Mouse (Mus musculus): ENCODE data around the gene Dmtf1.
"Not testable (repeated sequence)": the region's sequence is repeated elsewhere in the genome, so short reads cannot be mapped to it uniquely, and the experiment has no call there.

The Dmtf1 gene

GRCm38 (mm10) chr5:9161456-9162041 is at the start of gene Dmtf1:
Gene Dmtf1 (minus strand): TSS chr5:9161776.
- DNase-seq (ENCODE audit: low spot score in 2 of 2) = peak; percentile 82 to 89

GRCm38 (mm10) chr5:9186467-9186866 is 24.9 kb upstream of the Dmtf1 start:
- no peak for DNase-seq (ENCODE audit: low spot score in 2 of 2)

GRCm38 (mm10) chr5:9173295-9173694 is 11.7 kb upstream of the Dmtf1 start:
- no peak for DNase-seq (ENCODE audit: low spot score in 2 of 2)

GRCm38 (mm10) chr5:9169328-9170005 is 7.9 kb upstream of the Dmtf1 start:
- DNase-seq (ENCODE audit: low spot score in 2 of 2) = not testable (repeated sequence)

DNA sequence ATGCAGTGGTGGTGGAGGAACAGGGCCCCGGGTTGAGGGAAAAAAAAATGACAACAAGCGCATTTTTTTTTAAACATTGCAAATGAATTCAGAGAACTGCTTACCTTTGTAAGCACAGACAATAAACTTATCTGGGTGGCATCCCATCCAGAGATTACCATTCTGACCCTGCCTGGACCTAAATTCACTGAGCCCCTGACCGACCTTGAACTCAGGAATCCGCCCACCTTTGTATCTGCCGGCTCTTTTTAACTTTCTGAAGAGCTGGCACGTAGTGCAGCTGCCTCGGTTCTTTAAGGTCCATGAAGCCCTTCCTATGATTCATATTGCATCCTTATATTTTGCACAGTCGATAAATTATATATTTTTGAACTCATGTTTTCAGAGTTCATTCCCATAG is 4.8 kb upstream of the Dmtf1 start:
- no peak for DNase-seq (ENCODE audit: low spot score in 2 of 2)

- not testable (repeated sequence) for DNase-seq (ENCODE audit: low spot score in 2 of 2)
Observed at GRCm38 (mm10) chr5:9165151-9165550, 3.6 kb upstream of the Dmtf1 start.

DNA sequence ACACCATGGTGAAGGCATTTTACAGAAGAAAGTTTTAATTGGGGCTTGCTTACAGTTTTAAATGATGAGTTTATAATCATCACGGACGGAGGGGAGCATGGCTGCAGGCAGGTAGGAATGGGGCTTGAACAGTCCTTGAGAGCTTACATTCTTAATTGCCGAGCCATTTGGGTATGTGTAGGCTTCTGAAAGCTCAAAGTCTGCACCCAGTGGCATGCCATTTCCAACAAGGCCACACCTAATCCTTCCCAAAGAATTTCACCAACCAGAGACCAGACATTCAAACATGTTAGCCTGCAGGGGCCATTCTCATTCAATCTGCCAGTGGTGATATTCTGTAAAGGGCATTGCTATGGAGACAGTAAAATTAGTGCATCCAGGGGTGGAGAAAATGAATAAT is 1.8 kb upstream of the Dmtf1 start:
- DNase-seq (ENCODE audit: low spot score in 2 of 2) = no peak

GRCm38 (mm10) chr5:9162088-9162487 is 512 bp upstream of the Dmtf1 start:
- peak; percentile 9 for DNase-seq (ENCODE audit: low spot score in 2 of 2)

GRCm38 (mm10) chr5:9160831-9161455 is 633 bp downstream of the Dmtf1 start:
- DNase-seq (ENCODE audit: low spot score in 2 of 2) = no peak

GRCm38 (mm10) chr5:9157336-9157735 is 4.2 kb downstream of the Dmtf1 start:
- DNase-seq (ENCODE audit: low spot score in 2 of 2) = no peak

GRCm38 (mm10) chr5:9156746-9157145 is 4.8 kb downstream of the Dmtf1 start:
- DNase-seq (ENCODE audit: low spot score in 2 of 2) = no peak

DNA sequence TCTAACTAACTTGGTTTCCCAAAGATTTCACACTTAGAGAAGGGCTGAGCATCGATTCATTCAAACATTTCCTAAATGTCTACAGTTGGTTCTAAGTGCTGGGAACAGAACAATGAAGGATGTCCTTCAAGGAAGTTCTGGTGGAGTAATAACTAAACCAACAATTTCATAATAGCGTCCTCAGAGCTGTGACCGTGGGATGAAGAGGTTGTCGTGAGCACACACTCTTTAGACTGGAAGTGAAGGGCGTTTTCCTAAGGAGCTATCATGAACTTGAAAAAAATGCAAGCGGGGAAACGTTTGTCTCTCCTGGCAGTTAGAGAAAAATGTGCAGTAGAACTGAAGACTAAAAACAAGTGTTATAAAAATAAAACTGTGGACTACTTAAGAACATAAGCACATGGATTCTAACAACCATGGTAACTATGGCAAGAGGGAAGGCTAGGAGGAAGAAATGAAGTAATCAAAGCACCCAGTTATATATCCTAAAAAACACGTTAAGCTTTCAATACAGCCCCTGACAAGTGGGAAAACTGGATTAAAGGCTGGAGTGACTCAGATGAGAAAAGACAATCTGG is 12.2 kb downstream of the Dmtf1 start:
- DNase-seq (ENCODE audit: low spot score in 2 of 2) = no peak

DNA sequence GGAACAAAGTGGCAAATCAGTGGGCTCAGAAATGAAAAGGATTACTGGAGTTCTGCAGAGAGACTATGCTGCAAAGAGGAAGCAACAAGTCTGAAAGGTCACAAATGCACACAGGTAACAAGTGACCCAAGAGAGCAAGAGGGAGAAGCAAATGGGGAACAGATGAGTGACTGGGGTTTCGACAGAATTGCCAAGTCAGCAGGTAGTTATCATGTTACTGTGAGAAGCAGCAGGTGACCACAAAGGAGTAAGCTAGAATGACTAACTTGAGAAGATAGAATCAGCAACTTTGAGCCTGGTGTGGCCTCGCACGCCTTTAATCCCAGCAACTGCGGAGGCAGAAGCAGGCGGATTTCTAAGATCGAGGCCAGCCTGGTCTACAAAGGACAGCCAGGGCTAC is 19.2 kb downstream of the Dmtf1 start:
- no peak for DNase-seq (ENCODE audit: low spot score in 2 of 2)

DNA sequence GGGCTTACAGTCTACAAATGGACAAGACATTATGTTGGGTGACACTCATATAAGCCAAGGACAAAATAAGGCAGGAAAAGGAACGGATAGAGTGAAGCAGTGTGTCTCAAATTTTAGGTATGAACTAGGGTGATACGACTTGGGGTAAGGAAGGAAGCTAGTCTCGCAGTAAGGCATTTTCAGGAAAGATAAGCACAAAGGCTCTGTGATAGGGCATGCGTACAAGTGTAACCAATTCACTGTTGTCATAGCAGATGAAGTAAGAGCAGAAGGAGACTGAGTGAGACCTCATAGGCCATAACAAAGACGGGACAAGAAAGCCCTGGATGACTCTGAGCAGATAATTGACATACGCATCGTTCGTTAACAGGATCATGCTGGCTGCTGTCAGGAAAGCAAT is 20.9 kb downstream of the Dmtf1 start:
- no peak for DNase-seq (ENCODE audit: low spot score in 2 of 2)

- no peak for DNase-seq (ENCODE audit: low spot score in 2 of 2)
Observed at GRCm38 (mm10) chr5:9135588-9135987, 26.0 kb downstream of the Dmtf1 start.

GRCm38 (mm10) chr5:9131786-9132185 is 29.8 kb downstream of the Dmtf1 start:
- no peak for DNase-seq (ENCODE audit: low spot score in 2 of 2)

DNA sequence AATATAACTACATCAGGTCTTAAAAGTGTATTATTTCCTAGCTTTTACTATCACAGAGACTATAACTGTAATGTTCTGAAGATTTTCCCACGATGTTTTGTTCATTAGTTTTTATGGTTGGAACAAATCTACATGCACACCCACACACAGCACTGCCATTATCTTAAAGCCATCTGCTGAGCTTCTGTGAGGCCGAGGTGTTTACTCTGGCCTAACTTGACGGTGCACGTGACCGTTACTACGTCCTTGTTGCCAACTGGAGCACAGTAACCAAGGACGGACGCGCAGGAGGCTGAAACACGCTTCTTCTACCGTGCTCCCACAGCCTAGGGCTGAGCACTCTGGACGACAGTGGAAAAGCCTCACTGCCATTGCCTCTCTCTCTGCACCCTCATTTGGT is 33.0 kb downstream of the Dmtf1 start:
- no peak for DNase-seq (ENCODE audit: low spot score in 2 of 2)

DNA sequence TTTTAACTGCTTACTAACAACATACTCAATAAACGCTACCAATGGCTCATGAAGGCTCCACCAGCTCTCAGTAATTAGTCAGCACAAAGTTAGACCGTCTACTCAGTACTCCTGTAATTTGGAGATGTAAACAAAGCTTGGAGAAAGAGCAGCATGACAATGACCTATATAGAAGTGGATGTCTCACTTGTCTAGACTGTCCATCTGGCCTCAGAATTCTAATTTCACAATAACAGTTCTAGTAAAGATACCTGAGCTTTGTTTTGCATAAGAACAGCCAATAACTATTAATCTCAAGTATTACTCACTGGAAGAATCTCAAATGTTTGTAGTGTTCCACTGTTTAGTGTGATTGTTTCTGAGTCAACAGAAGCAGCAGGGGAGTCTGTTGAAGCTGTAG is 37.4 kb downstream of the Dmtf1 start:
- no peak for DNase-seq (ENCODE audit: low spot score in 2 of 2)

- DNase-seq (ENCODE audit: low spot score in 2 of 2) = no peak
Observed at GRCm38 (mm10) chr5:9114162-9114561, 47.4 kb downstream of the Dmtf1 start.

DNA sequence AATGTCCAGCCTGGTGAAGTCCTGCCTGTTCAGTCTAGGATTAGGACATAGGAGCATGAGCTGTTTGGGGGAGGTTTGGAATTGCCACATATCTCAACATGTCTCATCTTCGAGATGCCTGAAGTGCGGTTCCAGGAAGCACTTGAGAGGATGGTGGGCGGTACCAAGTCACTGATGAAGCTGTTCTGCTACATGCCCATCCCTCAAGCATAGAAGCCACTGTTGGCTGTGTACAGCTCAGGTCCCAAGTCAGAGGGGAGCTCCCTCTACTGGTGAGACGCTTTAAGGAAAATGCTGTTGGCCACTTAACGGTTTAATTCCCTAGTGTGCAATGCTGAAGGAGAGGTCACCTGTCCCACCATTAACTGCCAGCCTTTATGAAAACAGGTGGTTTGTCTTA is 49.8 kb downstream of the Dmtf1 start:
- DNase-seq (ENCODE audit: low spot score in 2 of 2) = peak; percentile 23 to 68

- no peak for DNase-seq (ENCODE audit: low spot score in 2 of 2)
Observed at GRCm38 (mm10) chr5:9111285-9111684, 50.3 kb downstream of the Dmtf1 start.

- DNase-seq (ENCODE audit: low spot score in 2 of 2) = peak in 1 of 2 experiments; percentile 27
Observed at GRCm38 (mm10) chr5:9109582-9109981, 52.0 kb downstream of the Dmtf1 start.

- no peak for DNase-seq (ENCODE audit: low spot score in 2 of 2)
Observed at GRCm38 (mm10) chr5:9108490-9108889, 53.1 kb downstream of the Dmtf1 start.
